Comparison of ENCODE assay signal across 20 mouse cellular contexts in genomic region chr13:59652651-59653050, GRCm38 (mm10). TPM values are rescaled to one million over a fixed set of nuclear protein-coding genes. Genes with fewer than 3 reads are reported as not detected.
DNase-seq lines count a peak whose midpoint lies in the region; ATAC-seq and TF ChIP-seq lines count a peak whose summit lies in the region.
"Had no signal": no experiment of that assay in that cellular context is flagged by ENCODE, and none has a peak within 500 bp of the region (broad histone marks: within the 10 kb centered on the region; RNA-seq: fewer than 3 reads in every experiment).

No protein-coding gene starts in this region.

- 0 out of 2 replicates have a peak, but pooled peaks have one; percentile 12 for TF ChIP-seq CTCF in forebrain, postnatal 0 days (IDR thresholded peaks at IDR 0.05; ENCODE audit: low read depth)

- no peak for DNase-seq in forebrain, embryonic 11.5 days (ENCODE audit: low spot score)
- peak; percentile 17 for DNase-seq in Muller cell, postnatal 12 days (ENCODE audit: inconsistent ontology term)
- DNase-seq in forebrain, postnatal 0 days = peak; percentile 66
- no peak for DNase-seq in left cerebral cortex, adult 11 months (ENCODE audit: low spot score)
- no peak for DNase-seq in adrenal gland, postnatal 10 days
- DNase-seq: adrenal gland, adult 2 months; cerebellum, postnatal 36 days; heart, adult 18-20 months; heart, postnatal 10 days; kidney, adult 11 months; kidney, postnatal 25 days; right cerebral cortex, postnatal 14 days; thymus, adult 2 months had no signal

- H3K4me3 ChIP-seq in forebrain, embryonic 12.5 days (replicated peaks) = no peak overlapping the region
- no peak overlapping the region for H3K4me3 ChIP-seq in forebrain, embryonic 11.5 days (ENCODE audit: low read depth, low read length)
- no peak overlapping the region for H3K4me3 ChIP-seq in forebrain, postnatal 0 days (ENCODE audit: low read depth, low read length)
- H3K4me3 ChIP-seq in midbrain, embryonic 12.5 days = no peak overlapping the region
- H3K4me3 ChIP-seq: left cerebral cortex, adult 2 months; liver, embryonic 12.5 days had no signal

- no peak overlapping the region for H3K9ac ChIP-seq in forebrain, embryonic 12.5 days
- no peak overlapping the region for H3K9ac ChIP-seq in forebrain, embryonic 11.5 days (ENCODE audit: low read length)
- no peak overlapping the region for H3K9ac ChIP-seq in forebrain, postnatal 0 days
- H3K9ac ChIP-seq in midbrain, embryonic 12.5 days (replicated peaks) = no peak overlapping the region
- H3K9ac ChIP-seq: liver, embryonic 12.5 days had no signal

- H3K9me3 ChIP-seq in forebrain, embryonic 12.5 days = no peaks in the 10 kb centered on the region
- no peaks in the 10 kb centered on the region for H3K9me3 ChIP-seq in forebrain, embryonic 11.5 days (ENCODE audit: control insufficient read depth, low read length)
- H3K9me3 ChIP-seq in forebrain, postnatal 0 days (ENCODE audit: low read length) = no peaks in the 10 kb centered on the region
- no peaks in the 10 kb centered on the region for H3K9me3 ChIP-seq in midbrain, embryonic 12.5 days
- H3K9me3 ChIP-seq: liver, embryonic 12.5 days had no signal

- no peak overlapping the region for H3K4me2 ChIP-seq in forebrain, embryonic 12.5 days
- H3K4me2 ChIP-seq in forebrain, embryonic 11.5 days (ENCODE audit: low read depth, low read length, severe bottlenecking) = no peak overlapping the region
- no peak overlapping the region for H3K4me2 ChIP-seq in forebrain, postnatal 0 days (ENCODE audit: low read depth)
- H3K4me2 ChIP-seq in midbrain, embryonic 12.5 days (replicated peaks) = no peak overlapping the region
- H3K4me2 ChIP-seq: liver, embryonic 12.5 days had no signal

- H3K27ac ChIP-seq in forebrain, embryonic 12.5 days = peak overlapping the region; percentile 21; the same call in 1 of the 2 replicates
- H3K27ac ChIP-seq in forebrain, embryonic 11.5 days (ENCODE audit: low read depth, low read length) = no peak overlapping the region
- H3K27ac ChIP-seq in forebrain, postnatal 0 days (ENCODE audit: low read depth, low read length) = peak overlapping the region; percentile 76
- 0 out of 2 replicates have a peak overlapping the region, but pooled peaks have one; percentile 60 for H3K27ac ChIP-seq in midbrain, embryonic 12.5 days (replicated peaks)
- H3K27ac ChIP-seq: left cerebral cortex, adult 2 months; liver, embryonic 12.5 days had no signal

- ATAC-seq in forebrain, embryonic 12.5 days (ENCODE audit: low FRiP score) = no peak
- ATAC-seq in forebrain, embryonic 11.5 days (replicated peaks; ENCODE audit: low FRiP score) = no peak
- ATAC-seq in forebrain, postnatal 0 days = peak; percentile 81
- ATAC-seq in midbrain, embryonic 12.5 days (ENCODE audit: low FRiP score, low read depth) = 0 out of 2 replicates have a peak, but pooled peaks have one; percentile 5
- ATAC-seq in erythroblast, adult 5-6 weeks (replicated peaks; ENCODE audit: low FRiP score, poor library complexity, severe bottlenecking) = no peak
- ATAC-seq: liver, embryonic 12.5 days had no signal

- no peaks in the 10 kb centered on the region for H3K27me3 ChIP-seq in forebrain, embryonic 12.5 days
- no peaks in the 10 kb centered on the region for H3K27me3 ChIP-seq in forebrain, embryonic 11.5 days (ENCODE audit: control insufficient read depth, insufficient read depth, low read length)
- no peaks in the 10 kb centered on the region for H3K27me3 ChIP-seq in forebrain, postnatal 0 days (ENCODE audit: insufficient read depth, low read length)
- no peaks in the 10 kb centered on the region for H3K27me3 ChIP-seq in midbrain, embryonic 12.5 days
- H3K27me3 ChIP-seq: liver, embryonic 12.5 days had no signal

- peaks cover 34% of the 10 kb centered on the region for H3K4me1 ChIP-seq in forebrain, embryonic 12.5 days
- H3K4me1 ChIP-seq in forebrain, embryonic 11.5 days (replicated peaks; ENCODE audit: control insufficient read depth, insufficient read depth, low read length) = peaks cover 10% of the 10 kb centered on the region; the same call in 1 of the 2 replicates
- H3K4me1 ChIP-seq in forebrain, postnatal 0 days (ENCODE audit: insufficient read depth) = peaks cover 10% of the 10 kb centered on the region; the same call in 1 of the 2 replicates
- peaks cover 40% of the 10 kb centered on the region for H3K4me1 ChIP-seq in midbrain, embryonic 12.5 days

- 42% methylated on average over 5 of the region's 5 CpGs for WGBS in forebrain, embryonic 12.5 days
- WGBS in forebrain, embryonic 11.5 days = 65% methylated on average over 5 of the region's 5 CpGs
- WGBS in forebrain, postnatal 0 days = 21% methylated on average over 5 of the region's 5 CpGs
- 53% methylated on average over 5 of the region's 5 CpGs for WGBS in midbrain, embryonic 12.5 days

- H3K36me3 ChIP-seq in forebrain, embryonic 12.5 days (replicated peaks) = peaks cover 53% of the 10 kb centered on the region
- peaks cover 6% of the 10 kb centered on the region; the same call in 1 of the 2 replicates for H3K36me3 ChIP-seq in forebrain, embryonic 11.5 days (ENCODE audit: control insufficient read depth, insufficient read depth, low read length)
- H3K36me3 ChIP-seq in forebrain, postnatal 0 days (ENCODE audit: insufficient read depth) = 0 out of 2 replicates have a peak, but pooled peaks cover 14% of the 10 kb centered on the region
- H3K36me3 ChIP-seq in midbrain, embryonic 12.5 days = peaks cover 53% of the 10 kb centered on the region

RNA-seq across cellular contexts. Expression of gene Golm1, which starts 23.0 kb away (rescaled TPM):
- polyA plus RNA-seq in forebrain, embryonic 12.5 days (2016; fragmentation: Nextera tagmentation; extraction: Ambion mirVana) = 109 and 114 TPM in 2 replicates
- polyA plus RNA-seq in forebrain, embryonic 11.5 days (2014; fragmentation: Nextera tagmentation; extraction: Ambion mirVana) = 131 and 133 TPM in 2 replicates
- 22.1 and 23.2 TPM in 2 replicates for total RNA-seq in forebrain, postnatal 0 days (2014; rRNA removed)
- 16.8 and 18.6 TPM in 2 replicates for polyA plus RNA-seq in forebrain, postnatal 0 days (2015; fragmentation: Nextera tagmentation; extraction: Ambion mirVana)
- polyA plus RNA-seq in midbrain, embryonic 12.5 days (2016; fragmentation: Nextera tagmentation; extraction: Ambion mirVana) = 122 and 134 TPM in 2 replicates
- total RNA-seq in adrenal gland, postnatal 10 days (2021) = 10 to 100 TPM; 13.8 to 17.0 TPM
- total RNA-seq in erythroblast, adult 5-6 weeks (2015; ENCODE audit: low replicate concordance) = 13.4 and 16.1 TPM in 2 replicates
- 21.4 and 25.2 TPM in 2 replicates for total RNA-seq in erythroblast, adult 5-6 weeks (2017; ENCODE audit: low replicate concordance)

RNA-seq across cellular contexts. Expression of gene 4921517D22Rik, which starts 41.3 kb away (rescaled TPM):
- not detected in 2 replicates for polyA plus RNA-seq in forebrain, embryonic 12.5 days (2016; fragmentation: Nextera tagmentation; extraction: Ambion mirVana)
- polyA plus RNA-seq in forebrain, embryonic 11.5 days (2014; fragmentation: Nextera tagmentation; extraction: Ambion mirVana) = not detected in 2 replicates
- total RNA-seq in forebrain, postnatal 0 days (2014; rRNA removed) = not detected in 2 replicates
- not detected in 2 replicates for polyA plus RNA-seq in forebrain, postnatal 0 days (2015; fragmentation: Nextera tagmentation; extraction: Ambion mirVana)
- polyA plus RNA-seq in midbrain, embryonic 12.5 days (2016; fragmentation: Nextera tagmentation; extraction: Ambion mirVana) = not detected in 2 replicates
- not detected for total RNA-seq in adrenal gland, postnatal 10 days (2021)
- not detected in 2 replicates for total RNA-seq in erythroblast, adult 5-6 weeks (2015; ENCODE audit: low replicate concordance)
- not detected in 2 replicates for total RNA-seq in erythroblast, adult 5-6 weeks (2017; ENCODE audit: low replicate concordance)
- total RNA-seq: adrenal gland, adult 2 months; heart, adult 18-20 months; heart, postnatal 10 days; left cerebral cortex, adult 2 months; megakaryocyte, adult 5-6 weeks had no signal
- polyA plus RNA-seq: adrenal gland, adult 2 months; liver, embryonic 12.5 days; lung, embryonic 16.5 days; thymus, adult 2 months had no signal

RNA-seq across cellular contexts. Expression of gene Spata31d1a, which starts 57.5 kb away (rescaled TPM):
- polyA plus RNA-seq in forebrain, embryonic 12.5 days (2016; fragmentation: Nextera tagmentation; extraction: Ambion mirVana) = 0.17 and 0.28 TPM in 2 replicates
- polyA plus RNA-seq in forebrain, embryonic 11.5 days (2014; fragmentation: Nextera tagmentation; extraction: Ambion mirVana) = not detected in 2 replicates
- total RNA-seq in forebrain, postnatal 0 days (2014; rRNA removed) = 0.08 TPM in 1 of 2 replicates, not detected in the other
- 0.21 and 0.42 TPM in 2 replicates for polyA plus RNA-seq in forebrain, postnatal 0 days (2015; fragmentation: Nextera tagmentation; extraction: Ambion mirVana)
- polyA plus RNA-seq in midbrain, embryonic 12.5 days (2016; fragmentation: Nextera tagmentation; extraction: Ambion mirVana) = 0.05 TPM in 2 replicates
- not detected for total RNA-seq in adrenal gland, postnatal 10 days (2021)
- not detected in 2 replicates for total RNA-seq in erythroblast, adult 5-6 weeks (2015; ENCODE audit: low replicate concordance)
- not detected in 2 replicates for total RNA-seq in erythroblast, adult 5-6 weeks (2017; ENCODE audit: low replicate concordance)
- total RNA-seq: adrenal gland, adult 2 months; heart, adult 18-20 months; heart, postnatal 10 days had no signal
- polyA plus RNA-seq: adrenal gland, adult 2 months; liver, embryonic 12.5 days; lung, embryonic 16.5 days had no signal

RNA-seq across cellular contexts. Expression of gene Spata31d1b, which starts 59.4 kb away (rescaled TPM):
- not detected in 2 replicates for polyA plus RNA-seq in forebrain, embryonic 12.5 days (2016; fragmentation: Nextera tagmentation; extraction: Ambion mirVana)
- polyA plus RNA-seq in forebrain, embryonic 11.5 days (2014; fragmentation: Nextera tagmentation; extraction: Ambion mirVana) = not detected in 2 replicates
- 0.08 and 0.33 TPM in 2 replicates for total RNA-seq in forebrain, postnatal 0 days (2014; rRNA removed)
- not detected in 2 replicates for polyA plus RNA-seq in forebrain, postnatal 0 days (2015; fragmentation: Nextera tagmentation; extraction: Ambion mirVana)
- 0.07 TPM in 1 of 2 replicates, not detected in the other for polyA plus RNA-seq in midbrain, embryonic 12.5 days (2016; fragmentation: Nextera tagmentation; extraction: Ambion mirVana)
- not detected for total RNA-seq in adrenal gland, postnatal 10 days (2021)
- total RNA-seq in erythroblast, adult 5-6 weeks (2015; ENCODE audit: low replicate concordance) = not detected in 2 replicates
- not detected in 2 replicates for total RNA-seq in erythroblast, adult 5-6 weeks (2017; ENCODE audit: low replicate concordance)
- total RNA-seq: adrenal gland, adult 2 months; heart, postnatal 10 days; megakaryocyte, adult 5-6 weeks had no signal
- polyA plus RNA-seq: adrenal gland, adult 2 months; liver, embryonic 12.5 days; lung, embryonic 16.5 days had no signal

Comparison
In these comparisons a context has a peak if more than half of its experiments do, and no peak if none do; other contexts are left out.
1. ATAC-seq: peak in forebrain, postnatal 0 days (single experiment) and midbrain, embryonic 12.5 days (single experiment); none in forebrain, embryonic 12.5 days (single experiment), forebrain, embryonic 11.5 days (single experiment) and erythroblast, adult 5-6 weeks (single experiment).
2. DNase-seq: peak in Muller cell, postnatal 12 days (single experiment) and forebrain, postnatal 0 days (single experiment); none in forebrain, embryonic 11.5 days (single experiment), left cerebral cortex, adult 11 months (single experiment) and adrenal gland, postnatal 10 days (single experiment).